Mouse (Mus musculus): ENCODE measurements around the gene Sytl1. TPM values are rescaled to one million over a fixed set of nuclear protein-coding genes. Genes with fewer than 3 reads are reported as not detected.

Sytl1 gene
- polyA plus RNA-seq, 1 experiment from 2014 or later, result 0.67 TPM

DNA sequence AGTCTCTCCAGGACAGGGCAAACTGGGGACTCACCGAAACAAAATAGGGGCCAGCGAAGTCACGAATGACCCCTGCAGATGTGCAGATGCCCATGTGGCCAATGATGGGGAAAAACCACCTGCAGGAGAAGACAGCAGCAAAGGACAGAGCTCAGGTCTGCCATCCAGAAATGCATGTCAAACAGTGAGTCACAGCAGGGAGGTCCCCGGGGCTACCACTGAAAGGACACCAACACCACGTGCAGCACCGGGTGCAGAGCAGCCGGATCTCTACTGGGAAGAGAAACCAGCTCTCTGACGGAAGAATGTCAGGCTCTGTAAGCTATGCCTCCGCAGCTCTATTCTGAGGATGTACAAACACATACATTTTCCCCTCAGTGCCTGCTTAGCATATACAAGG is 8.0 kb upstream of the Sytl1 start:
- no peaks in the 10 kb centered on the region for H3K9me3 ChIP-seq
- H3K27me3 ChIP-seq (ENCODE audit: poor library complexity, severe bottlenecking), result no peaks in the 10 kb centered on the region
- no peak for DNase-seq (ENCODE audit: extremely low spot score, low spot score)
- H3K4me3 ChIP-seq, result no peak overlapping the region
- peaks cover 6% of the 10 kb centered on the region for H3K4me1 ChIP-seq
- WGBS, result 93% methylated on average over 9 of the region's 9 CpGs
- H3K27ac ChIP-seq, result no peak overlapping the region
- H3K36me3 ChIP-seq (replicated peaks), result peaks cover 83% of the 10 kb centered on the region

- WGBS, result 97% methylated on average over 3 of the region's 3 CpGs
- no peak for DNase-seq (ENCODE audit: extremely low spot score, low spot score)
- Histone ChIP-seq H3K36me3 (replicated peaks) (peaks cover 83% of the 10 kb centered on the region), H3K27ac (no peak overlapping the region), H3K27me3 (ENCODE audit: poor library complexity, severe bottlenecking) (no peaks in the 10 kb centered on the region), H3K4me1 (no peaks in the 10 kb centered on the region), H3K4me3 (no peak overlapping the region), H3K9me3 (peaks cover 3% of the 10 kb centered on the region; the same call in 1 of the 2 replicates)
Measured at GRCm38 (mm10) chr4:133269596-133269995, 6.7 kb upstream of the Sytl1 start.

DNA sequence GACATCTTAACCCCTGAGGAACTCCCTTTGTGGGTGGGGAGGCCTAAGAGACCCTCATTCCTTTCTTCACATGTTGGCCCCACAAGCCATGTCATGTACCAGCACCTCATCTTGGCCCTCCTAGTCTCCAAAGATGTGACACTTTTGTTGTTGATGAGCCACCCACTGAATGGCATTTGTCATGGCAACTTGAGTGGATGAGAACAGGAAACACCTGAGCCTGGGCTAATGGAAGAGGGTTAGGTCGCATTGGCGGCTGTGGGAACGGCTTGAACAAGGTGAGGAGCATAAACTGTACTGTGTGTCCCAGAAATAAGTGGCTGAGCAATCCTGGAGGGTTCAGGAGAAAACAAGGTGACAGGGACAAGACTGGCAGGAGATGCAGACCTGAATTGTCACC is 6.0 kb upstream of the Sytl1 start:
- DNase-seq (ENCODE audit: extremely low spot score, low spot score), result no peak
- Histone ChIP-seq H3K4me1 (no peaks in the 10 kb centered on the region), H3K9me3 (peaks cover 8% of the 10 kb centered on the region; the same call in 1 of the 2 replicates), H3K4me3 (no peak overlapping the region), H3K27ac (no peak overlapping the region), H3K36me3 (replicated peaks) (peaks cover 83% of the 10 kb centered on the region), H3K27me3 (ENCODE audit: poor library complexity, severe bottlenecking) (no peaks in the 10 kb centered on the region)
- 94% methylated on average over 3 of the region's 3 CpGs for WGBS

GRCm38 (mm10) chr4:133266248-133266880 is 3.5 kb upstream of the Sytl1 start:
- no peak overlapping the region for H3K27ac ChIP-seq
- 95% methylated on average over 12 of the region's 12 CpGs for WGBS
- H3K36me3 ChIP-seq (replicated peaks), result peaks cover 83% of the 10 kb centered on the region

DNA sequence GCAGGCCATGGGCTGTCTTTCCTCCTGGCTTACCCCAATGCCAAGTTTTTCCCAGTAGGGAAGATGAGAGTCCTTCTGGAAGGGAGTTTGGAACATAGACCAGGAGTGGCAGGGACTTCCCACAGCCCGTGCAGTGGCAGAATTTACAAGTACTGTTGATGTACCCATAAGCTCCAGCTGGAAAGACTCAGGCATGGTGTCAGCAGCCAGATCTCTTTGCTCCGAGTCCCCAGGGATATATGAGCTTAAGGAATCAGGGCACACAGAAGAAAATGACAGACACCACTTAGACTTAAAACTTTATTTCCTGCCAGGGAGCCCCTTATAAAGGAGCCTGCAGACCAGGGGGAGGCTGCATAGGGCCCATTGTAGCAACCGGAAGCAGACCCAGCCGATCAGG is 2.8 kb upstream of the Sytl1 start:
- DNase-seq (ENCODE audit: extremely low spot score, low spot score), result no peak
- Histone ChIP-seq H3K27me3 (ENCODE audit: poor library complexity, severe bottlenecking) (no peaks in the 10 kb centered on the region), H3K9me3 (peaks cover 12% of the 10 kb centered on the region; the same call in 1 of the 2 replicates), H3K4me3 (no peak overlapping the region), H3K4me1 (0 out of 2 replicates have a peak, but pooled peaks cover 8% of the 10 kb centered on the region), H3K27ac (no peak overlapping the region), H3K36me3 (replicated peaks) (peaks cover 80% of the 10 kb centered on the region)
- WGBS, result 94% methylated on average over 4 of the region's 4 CpGs

More at GRCm38 (mm10) chr4:133266248-133266880, 3.5 kb upstream of the Sytl1 start:
- 0 out of 2 replicates have a peak, but pooled peaks cover 8% of the 10 kb centered on the region for H3K4me1 ChIP-seq
- peaks cover 12% of the 10 kb centered on the region; the same call in 1 of the 2 replicates for H3K9me3 ChIP-seq
- no peaks in the 10 kb centered on the region for H3K27me3 ChIP-seq (ENCODE audit: poor library complexity, severe bottlenecking)
- DNase-seq (ENCODE audit: extremely low spot score, low spot score), result no peak
- no peak overlapping the region for H3K4me3 ChIP-seq

GRCm38 (mm10) chr4:133265297-133265696 is 2.4 kb upstream of the Sytl1 start:
- Histone ChIP-seq H3K27ac (no peak overlapping the region), H3K9me3 (peaks cover 12% of the 10 kb centered on the region; the same call in 1 of the 2 replicates), H3K4me3 (no peak overlapping the region), H3K27me3 (ENCODE audit: poor library complexity, severe bottlenecking) (no peaks in the 10 kb centered on the region), H3K4me1 (0 out of 2 replicates have a peak, but pooled peaks cover 8% of the 10 kb centered on the region), H3K36me3 (replicated peaks) (peaks cover 75% of the 10 kb centered on the region)
- over 99% methylated on average over 3 of the region's 3 CpGs for WGBS
- DNase-seq (ENCODE audit: extremely low spot score, low spot score), result no peak

DNA sequence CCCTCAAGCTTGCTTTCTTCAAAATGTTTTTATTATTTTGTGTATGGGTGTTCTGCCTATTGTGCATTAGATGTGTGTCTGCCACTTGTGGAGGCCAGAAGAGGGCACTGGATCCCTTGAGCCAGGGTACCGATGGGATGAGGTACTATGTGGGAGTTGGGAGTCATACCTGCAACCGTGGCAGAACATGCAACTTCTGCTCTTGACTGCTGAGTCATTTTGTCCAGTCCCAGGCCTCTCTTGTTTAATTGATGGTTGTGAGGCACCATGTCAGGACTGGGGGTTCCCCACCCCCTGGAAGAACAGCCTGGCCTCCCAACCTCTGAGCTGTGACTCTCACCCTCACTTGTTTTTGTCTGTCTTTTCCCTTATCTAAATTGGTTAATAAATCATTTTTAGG is 1.6 kb upstream of the Sytl1 start:
- DNase-seq (ENCODE audit: extremely low spot score, low spot score), result no peak
- H3K9me3 ChIP-seq, result peaks cover 12% of the 10 kb centered on the region; the same call in 1 of the 2 replicates
- H3K4me3 ChIP-seq, result no peak overlapping the region
- H3K27ac ChIP-seq, result no peak overlapping the region
- H3K4me1 ChIP-seq, result 0 out of 2 replicates have a peak, but pooled peaks cover 8% of the 10 kb centered on the region
- 100% methylated on average over 2 of the region's 2 CpGs for WGBS
- no peaks in the 10 kb centered on the region for H3K27me3 ChIP-seq (ENCODE audit: poor library complexity, severe bottlenecking)
- H3K36me3 ChIP-seq (replicated peaks), result peaks cover 68% of the 10 kb centered on the region

GRCm38 (mm10) chr4:133263756-133264155 is 843 bp upstream of the Sytl1 start:
- no peak for DNase-seq (ENCODE audit: extremely low spot score, low spot score)
- WGBS, result 94% methylated on average over 5 of the region's 5 CpGs
- H3K27ac ChIP-seq, result no peak overlapping the region
- 0 out of 2 replicates have a peak, but pooled peaks cover 8% of the 10 kb centered on the region for H3K4me1 ChIP-seq
- peaks cover 5% of the 10 kb centered on the region for H3K27me3 ChIP-seq (ENCODE audit: poor library complexity, severe bottlenecking)
- no peak overlapping the region for H3K4me3 ChIP-seq
- H3K9me3 ChIP-seq, result peaks cover 12% of the 10 kb centered on the region; the same call in 1 of the 2 replicates
- H3K36me3 ChIP-seq (replicated peaks), result peaks cover 60% of the 10 kb centered on the region

GRCm38 (mm10) chr4:133262375-133262765 is 543 bp downstream of the Sytl1 start:
- peaks cover 46% of the 10 kb centered on the region for H3K36me3 ChIP-seq (replicated peaks)
- DNase-seq (ENCODE audit: extremely low spot score, low spot score), result no peak
- H3K4me3 ChIP-seq, result no peak overlapping the region
- H3K9me3 ChIP-seq, result peaks cover 12% of the 10 kb centered on the region; the same call in 1 of the 2 replicates
- H3K27me3 ChIP-seq (ENCODE audit: poor library complexity, severe bottlenecking), result peaks cover 19% of the 10 kb centered on the region
- 70% methylated on average over 7 of the region's 7 CpGs for WGBS
- no peak overlapping the region for H3K27ac ChIP-seq
- peaks cover 13% of the 10 kb centered on the region for H3K4me1 ChIP-seq

DNA sequence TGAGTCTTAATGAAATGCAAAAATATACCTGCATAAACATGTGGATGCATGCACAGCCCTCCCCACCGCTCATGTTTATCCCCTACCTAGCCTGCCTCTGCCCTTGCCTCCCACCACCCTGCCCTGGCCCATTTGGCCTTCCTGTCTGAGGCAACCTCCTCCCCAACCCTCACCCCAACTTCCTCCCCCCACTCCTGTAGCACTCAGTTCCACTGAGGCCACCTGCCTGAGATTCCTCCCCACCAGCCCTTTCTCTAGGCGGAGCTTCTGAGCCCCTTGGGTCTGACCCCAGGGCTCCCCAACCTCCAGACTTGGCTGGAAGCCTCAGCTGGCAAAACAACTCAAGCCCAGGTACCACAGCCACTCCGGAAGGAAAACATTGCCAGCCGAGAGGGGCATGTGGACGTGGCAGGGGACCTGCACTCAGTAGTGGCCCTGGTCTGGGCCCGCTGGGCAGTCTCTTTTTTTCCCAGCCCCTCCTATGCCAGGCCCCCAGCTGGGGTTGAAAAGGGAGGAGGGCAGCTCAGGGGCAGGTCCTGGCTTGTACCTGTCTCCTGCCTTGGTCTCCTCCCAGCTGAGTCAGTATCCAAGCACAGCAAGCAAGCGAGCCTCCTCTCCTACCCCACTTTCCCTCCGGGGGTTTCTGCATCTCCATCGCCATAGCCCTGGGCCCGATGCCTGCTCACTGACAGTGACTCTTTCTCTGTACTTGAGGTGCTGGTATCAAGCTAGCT is 1.1 kb downstream of the Sytl1 start:
- 51% methylated on average over 10 of the region's 10 CpGs for WGBS
- peaks cover 24% of the 10 kb centered on the region for H3K27me3 ChIP-seq (ENCODE audit: poor library complexity, severe bottlenecking)
- peaks cover 12% of the 10 kb centered on the region; the same call in 1 of the 2 replicates for H3K9me3 ChIP-seq
- peaks cover 18% of the 10 kb centered on the region for H3K4me1 ChIP-seq
- no peak overlapping the region; the same call in 1 of the 2 replicates for H3K27ac ChIP-seq
- DNase-seq (ENCODE audit: extremely low spot score, low spot score), result no peak
- H3K4me3 ChIP-seq, result no peak overlapping the region
- peaks cover 40% of the 10 kb centered on the region for H3K36me3 ChIP-seq (replicated peaks)

- Histone ChIP-seq H3K36me3 (replicated peaks) (peaks cover 1% of the 10 kb centered on the region; the same call in 1 of the 2 replicates), H3K4me3 (no peak overlapping the region), H3K27ac (no peak overlapping the region), H3K9me3 (no peaks in the 10 kb centered on the region), H3K27me3 (ENCODE audit: poor library complexity, severe bottlenecking) (peaks cover 63% of the 10 kb centered on the region), H3K4me1 (peaks cover 21% of the 10 kb centered on the region)
- no peak for DNase-seq (ENCODE audit: extremely low spot score, low spot score)
- whole genome bisulfite sequencing, result 82% methylated on average over 12 of the region's 12 CpGs
Measured at GRCm38 (mm10) chr4:133257798-133258408, 5.0 kb downstream of the Sytl1 start.

DNA sequence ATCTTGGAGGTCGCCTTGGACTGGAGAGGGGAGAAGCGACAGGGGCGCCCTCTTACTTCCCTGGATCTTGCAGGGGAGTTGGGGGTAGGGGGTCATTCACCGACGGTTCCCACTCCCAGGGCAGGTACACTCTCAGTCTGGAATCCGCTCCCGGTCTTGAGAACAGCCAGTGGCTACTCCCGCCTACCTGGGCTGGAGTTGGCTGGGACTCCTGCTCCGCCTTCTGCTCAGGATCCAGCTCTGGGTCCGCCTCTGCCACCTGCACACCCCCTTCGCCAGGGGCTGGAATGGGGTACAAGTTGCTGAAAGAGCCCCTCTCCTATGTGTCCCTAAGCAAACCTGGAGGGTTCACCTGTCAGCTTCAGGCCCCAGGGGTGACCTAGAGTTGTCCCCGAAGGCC is 5.7 kb downstream of the Sytl1 start:
- no peaks in the 10 kb centered on the region for H3K9me3 ChIP-seq
- H3K36me3 ChIP-seq (replicated peaks), result no peaks in the 10 kb centered on the region
- peaks cover 21% of the 10 kb centered on the region for H3K4me1 ChIP-seq
- no peak for DNase-seq (ENCODE audit: extremely low spot score, low spot score)
- 23% methylated on average over 12 of the region's 12 CpGs for WGBS
- H3K4me3 ChIP-seq, result no peak overlapping the region
- H3K27ac ChIP-seq, result no peak overlapping the region
- peaks cover 70% of the 10 kb centered on the region for H3K27me3 ChIP-seq (ENCODE audit: poor library complexity, severe bottlenecking)
